ENCODE assay signal across 22 mouse cellular contexts in the genomic region with DNA sequence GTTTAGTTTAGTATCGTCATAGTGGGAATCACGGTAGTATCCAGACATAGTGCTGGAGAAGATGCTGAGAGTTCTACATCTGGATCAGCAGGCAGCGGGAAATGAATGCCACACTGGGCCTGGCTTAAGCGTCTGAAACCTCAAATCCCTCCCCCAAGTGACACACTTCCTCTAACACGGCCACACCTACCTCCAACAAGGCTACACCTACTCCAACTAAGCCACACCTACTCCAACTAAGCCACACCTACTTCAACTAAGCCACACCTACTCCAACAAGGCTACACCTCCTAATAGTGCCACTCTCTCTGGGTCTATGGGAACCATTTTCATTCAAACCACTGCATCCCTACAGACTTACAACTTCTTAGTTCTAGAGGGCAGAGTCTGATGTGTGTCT. TPM values are rescaled to one million over a fixed set of nuclear protein-coding genes. Genes with fewer than 3 reads are reported as not detected.
DNase-seq lines count a peak whose midpoint lies in the region; ATAC-seq and TF ChIP-seq lines count a peak whose summit lies in the region.
"Had no signal": no experiment of that assay in that cellular context is flagged by ENCODE, and none has a peak within 500 bp of the region (broad histone marks: within the 10 kb centered on the region; RNA-seq: fewer than 3 reads in every experiment).

No protein-coding gene starts in this region.

- no peak overlapping the region for H3K4me2 ChIP-seq in hindbrain, embryonic 11.5 days (replicated peaks; ENCODE audit: low read depth, low read length)
- no peak overlapping the region for H3K4me2 ChIP-seq in hindbrain, embryonic 13.5 days
- no peak overlapping the region for H3K4me2 ChIP-seq in forebrain, embryonic 14.5 days (ENCODE audit: low read length)
- H3K4me2 ChIP-seq: limb, embryonic 15.5 days had no signal

- H3K36me3 ChIP-seq in hindbrain, embryonic 11.5 days (ENCODE audit: control insufficient read depth, insufficient read depth, low read length): no peaks in the 10 kb centered on the region
- no peaks in the 10 kb centered on the region for H3K36me3 ChIP-seq in hindbrain, embryonic 13.5 days
- H3K36me3 ChIP-seq in testis, adult 2 months (ENCODE audit: control insufficient read depth, insufficient read depth, low read length): no peaks in the 10 kb centered on the region
- H3K36me3 ChIP-seq in forebrain, embryonic 14.5 days (ENCODE audit: control insufficient read depth, insufficient read depth, low read length): no peaks in the 10 kb centered on the region
- no peaks in the 10 kb centered on the region for H3K36me3 ChIP-seq in thymus, adult 2 months (ENCODE audit: control insufficient read depth, insufficient read depth, low read length)
- H3K36me3 ChIP-seq: embryonic facial prominence, embryonic 12.5 days; limb, embryonic 15.5 days had no signal

- 0 out of 2 replicates have a peak, but pooled peaks cover 2% of the 10 kb centered on the region for H3K4me1 ChIP-seq in hindbrain, embryonic 11.5 days (replicated peaks; ENCODE audit: control insufficient read depth, insufficient read depth, low read length)
- H3K4me1 ChIP-seq in hindbrain, embryonic 13.5 days (replicated peaks): peaks cover 14% of the 10 kb centered on the region
- peaks cover 8% of the 10 kb centered on the region for H3K4me1 ChIP-seq in testis, adult 2 months (ENCODE audit: control insufficient read depth, insufficient read depth, low read length)
- H3K4me1 ChIP-seq in forebrain, embryonic 14.5 days (ENCODE audit: control insufficient read depth, insufficient read depth, low read length): peaks cover 9% of the 10 kb centered on the region
- no peaks in the 10 kb centered on the region for H3K4me1 ChIP-seq in thymus, adult 2 months (replicated peaks; ENCODE audit: control insufficient read depth, insufficient read depth, low read length)

- peak; percentile 12; the same call in 1 of the 2 replicates for ATAC-seq in hindbrain, embryonic 11.5 days (ENCODE audit: low FRiP score)
- no peak for ATAC-seq in hindbrain, embryonic 13.5 days (ENCODE audit: low FRiP score)
- ATAC-seq in forebrain, embryonic 14.5 days: 0 out of 2 replicates have a peak, but pooled peaks have one; percentile 1
- ATAC-seq: activated CD4-positive, CD25-positive, alpha-beta regulatory T cell, adult 4 months; inflammation-experienced regulatory T-cells, adult 6 months had no signal

- TF ChIP-seq POLR2A in testis, adult 2 months (IDR thresholded peaks at IDR 0.05; ENCODE audit: control insufficient read depth, low read depth, low read length): no peak
- TF ChIP-seq POLR2A in thymus, adult 2 months (IDR thresholded peaks at IDR 0.05; ENCODE audit: control insufficient read depth, extremely low read depth, insufficient read depth, low read length, poor library complexity): no peak

- no peaks in the 10 kb centered on the region for H3K9me3 ChIP-seq in hindbrain, embryonic 11.5 days (ENCODE audit: control insufficient read depth, low read length)
- H3K9me3 ChIP-seq in hindbrain, embryonic 13.5 days: no peaks in the 10 kb centered on the region
- no peaks in the 10 kb centered on the region for H3K9me3 ChIP-seq in forebrain, embryonic 14.5 days (replicated peaks; ENCODE audit: control insufficient read depth, low read length)
- H3K9me3 ChIP-seq: embryonic facial prominence, embryonic 12.5 days; limb, embryonic 15.5 days had no signal

- no peak overlapping the region for H3K9ac ChIP-seq in hindbrain, embryonic 11.5 days (ENCODE audit: low read depth, low read length)
- H3K9ac ChIP-seq in hindbrain, embryonic 13.5 days: no peak overlapping the region
- no peak overlapping the region for H3K9ac ChIP-seq in forebrain, embryonic 14.5 days (ENCODE audit: low read length)
- H3K9ac ChIP-seq: embryonic facial prominence, embryonic 12.5 days; limb, embryonic 15.5 days; liver, embryonic 14.5 days; lung, embryonic 14.5 days had no signal

- H3K27me3 ChIP-seq in hindbrain, embryonic 11.5 days (ENCODE audit: control insufficient read depth, insufficient read depth, low read length): peaks cover 2% of the 10 kb centered on the region; the same call in 1 of the 2 replicates
- H3K27me3 ChIP-seq in hindbrain, embryonic 13.5 days: peaks cover 28% of the 10 kb centered on the region; the same call in 1 of the 2 replicates
- no peaks in the 10 kb centered on the region; the same call in 1 of the 2 replicates for H3K27me3 ChIP-seq in testis, adult 2 months (ENCODE audit: control insufficient read depth, insufficient read depth, low read length)
- H3K27me3 ChIP-seq in forebrain, embryonic 14.5 days (replicated peaks; ENCODE audit: control insufficient read depth, insufficient read depth, low read length): no peaks in the 10 kb centered on the region
- H3K27me3 ChIP-seq in thymus, adult 2 months (ENCODE audit: control insufficient read depth, insufficient read depth, low read length): no peaks in the 10 kb centered on the region
- H3K27me3 ChIP-seq: embryonic facial prominence, embryonic 12.5 days had no signal

- H3K27ac ChIP-seq in hindbrain, embryonic 11.5 days (ENCODE audit: low read depth, low read length): no peak overlapping the region
- H3K27ac ChIP-seq in hindbrain, embryonic 13.5 days: no peak overlapping the region
- no peak overlapping the region for H3K27ac ChIP-seq in testis, adult 2 months (ENCODE audit: control insufficient read depth, insufficient read depth, low read depth, low read length)
- H3K27ac ChIP-seq in forebrain, embryonic 14.5 days (ENCODE audit: low read depth, low read length): no peak overlapping the region
- H3K27ac ChIP-seq in thymus, adult 2 months (ENCODE audit: control insufficient read depth, insufficient read depth, low read length): no peak overlapping the region
- H3K27ac ChIP-seq: embryonic facial prominence, embryonic 12.5 days; left cerebral cortex, adult 2 months; limb, embryonic 15.5 days; liver, embryonic 14.5 days had no signal

- DNase-seq in hindbrain, embryonic 11.5 days (ENCODE audit: low spot score): no peak
- no peak for DNase-seq in testis, postnatal 14 days (ENCODE audit: low spot score)
- DNase-seq in forebrain, embryonic 14.5 days (ENCODE audit: low spot score): no peak
- DNase-seq in thymus, adult 2 months: no peak
- DNase-seq in c-Kit-positive CD71-positive TER-119-positive erythroid progenitor cells, embryonic 14.5 days (ENCODE audit: low spot score): no peak
- DNase-seq: adrenal gland, adult 8-10 months; cerebellum, adult 2 months; cerebellum, postnatal 25 days; gastrocnemius, postnatal 36 days; heart, postnatal 4 days; kidney, adult 8-10 months; kidney, postnatal 10 days; thymus, adult 18-20 months had no signal

- WGBS in hindbrain, embryonic 11.5 days: 96% methylated on average over 5 of the region's 5 CpGs
- 95% methylated on average over 5 of the region's 5 CpGs for WGBS in hindbrain, embryonic 13.5 days
- WGBS in forebrain, embryonic 14.5 days: 94% methylated on average over 5 of the region's 5 CpGs
- WGBS in thymus, adult 2 months: 96% methylated on average over 5 of the region's 5 CpGs

- no peak overlapping the region for H3K4me3 ChIP-seq in hindbrain, embryonic 11.5 days (ENCODE audit: low read depth, low read length)
- H3K4me3 ChIP-seq in hindbrain, embryonic 13.5 days: no peak overlapping the region
- H3K4me3 ChIP-seq in testis, adult 2 months (ENCODE audit: control insufficient read depth, low read depth, low read length): peak overlapping the region; percentile 33
- no peak overlapping the region for H3K4me3 ChIP-seq in forebrain, embryonic 14.5 days (ENCODE audit: low read depth, low read length)
- H3K4me3 ChIP-seq in thymus, adult 2 months (ENCODE audit: control insufficient read depth, insufficient read depth, low read length): no peak overlapping the region
- H3K4me3 ChIP-seq: embryonic facial prominence, embryonic 12.5 days; left cerebral cortex, adult 2 months; limb, embryonic 15.5 days had no signal

- TF ChIP-seq CTCF in testis, adult 2 months (IDR thresholded peaks at IDR 0.05; ENCODE audit: control insufficient read depth, insufficient read depth, insufficient replicate concordance, low read depth, low read length): no peak
- no peak for TF ChIP-seq CTCF in thymus, adult 2 months (IDR thresholded peaks at IDR 0.05; ENCODE audit: borderline replicate concordance, control insufficient read depth, extremely low read depth, insufficient read depth, low read length, poor library complexity)

RNA-seq across cellular contexts. Expression of a gene that starts 53.4 kb away (rescaled TPM):
- 2.3 TPM in 2 replicates for polyA plus RNA-seq in hindbrain, embryonic 11.5 days (2014; fragmentation: Nextera tagmentation; extraction: Ambion mirVana)
- 2.5 and 3.3 TPM in 2 replicates for polyA plus RNA-seq in hindbrain, embryonic 13.5 days (2015; fragmentation: Nextera tagmentation; extraction: Ambion mirVana)
- polyA plus RNA-seq in testis, adult 2 months (2012; rRNA removed): 0.86 and 1.2 TPM in 2 replicates
- 2.1 and 2.3 TPM in 2 replicates for polyA plus RNA-seq in forebrain, embryonic 14.5 days (2014; fragmentation: Nextera tagmentation; extraction: Ambion mirVana)
- polyA plus RNA-seq in thymus, adult 2 months (2012; rRNA removed): 3.6 and 4.0 TPM in 2 replicates
- polyA plus RNA-seq: activated CD4-positive, CD25-positive, alpha-beta regulatory T cell, adult 4 months had no signal
